Mouse (Mus musculus): Measurements from ENCODE around the gene Mlip.
"Not testable (repeated sequence)": the region's sequence is repeated elsewhere in the genome, so short reads cannot be mapped to it uniquely, and the experiment has no call there.

Mlip gene

DNA sequence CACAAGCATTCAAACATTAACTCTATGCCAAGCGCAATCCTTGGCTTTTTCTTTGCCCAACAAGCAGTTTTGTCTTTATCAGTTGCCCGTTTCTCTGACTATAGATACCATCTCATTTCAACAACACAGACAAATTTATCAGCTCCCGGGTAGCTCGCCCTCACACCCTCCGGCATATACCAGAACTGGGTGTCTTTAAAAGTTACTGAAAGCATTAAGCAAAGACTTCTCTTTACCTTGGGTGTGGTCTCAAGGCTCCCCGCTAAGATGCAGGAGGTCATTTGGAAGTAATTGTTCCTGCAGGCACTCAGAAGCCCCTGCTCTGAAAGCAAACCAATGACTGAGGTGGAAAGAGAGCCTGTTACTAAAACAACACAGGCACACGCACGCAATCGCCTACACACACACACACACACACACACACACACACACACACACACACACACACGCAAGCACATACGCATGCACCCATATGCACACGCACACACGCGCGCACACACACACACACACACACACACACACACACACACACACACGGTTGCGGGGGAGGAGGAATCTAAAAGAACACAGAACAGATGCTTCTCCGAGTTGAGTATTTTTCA is 101.2 kb downstream of the Mlip start:
- DNase-seq (ENCODE audit: low spot score in 2 of 2), result no peak

DNA sequence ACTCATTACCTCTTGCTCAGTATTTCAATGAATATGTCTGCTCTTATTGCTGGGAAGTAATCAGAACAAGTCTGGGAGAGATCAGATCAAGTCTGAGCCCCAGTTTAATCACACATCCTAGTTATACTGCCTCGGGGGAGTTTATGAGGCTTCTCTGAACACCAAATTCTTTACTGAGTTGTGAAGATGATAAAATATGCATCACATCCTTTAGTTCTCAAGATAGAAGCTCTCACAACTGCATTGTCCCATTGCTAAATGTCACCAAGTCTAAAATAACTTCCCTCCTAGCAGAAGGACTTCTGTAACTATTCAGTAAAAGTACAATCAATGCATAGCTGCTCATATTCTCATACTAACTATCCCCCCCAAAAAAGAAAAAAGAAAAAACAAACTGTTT is 154.5 kb downstream of the Mlip start:
- DNase-seq (ENCODE audit: low spot score in 2 of 2), result no peak

DNA sequence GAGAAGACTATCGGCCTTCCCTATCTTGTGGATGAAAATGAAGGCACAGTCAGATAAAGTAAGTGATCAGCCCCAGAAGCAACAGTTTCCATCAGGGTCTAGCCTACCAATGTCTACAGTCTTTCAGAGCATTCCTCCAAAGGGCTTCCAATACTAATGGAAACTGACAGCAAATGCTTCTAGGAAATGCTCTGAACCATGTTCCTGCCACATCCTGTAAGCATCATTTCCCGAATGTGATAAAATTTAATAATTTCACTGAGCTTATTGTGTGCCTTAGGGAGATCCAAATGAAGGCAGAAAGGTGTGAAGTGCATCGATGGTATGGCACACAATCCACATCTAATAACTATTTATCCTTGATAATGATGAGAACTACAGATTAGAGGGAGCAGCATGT is 173.3 kb downstream of the Mlip start:
- DNase-seq (ENCODE audit: low spot score in 2 of 2), result no peak

DNA sequence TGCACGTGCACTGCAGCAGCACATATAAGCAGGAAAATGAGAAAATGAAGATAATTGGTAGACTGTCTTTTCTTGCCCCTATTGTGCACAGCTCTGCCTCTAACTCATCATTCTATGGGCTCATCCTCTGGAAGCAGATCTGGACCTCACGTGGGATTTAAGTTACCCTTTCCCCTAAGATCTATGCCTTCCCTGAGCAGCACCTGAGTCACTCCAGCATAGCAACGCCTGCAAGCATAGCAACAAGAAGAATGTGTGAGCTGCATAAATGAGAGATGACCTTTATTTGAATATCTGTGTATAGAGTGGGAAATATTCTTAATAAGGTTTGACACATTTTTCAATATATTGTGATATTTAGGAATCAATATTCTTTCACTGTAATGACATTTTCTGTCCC is 176.9 kb downstream of the Mlip start:
- DNase-seq (ENCODE audit: low spot score in 2 of 2), result no peak

DNA sequence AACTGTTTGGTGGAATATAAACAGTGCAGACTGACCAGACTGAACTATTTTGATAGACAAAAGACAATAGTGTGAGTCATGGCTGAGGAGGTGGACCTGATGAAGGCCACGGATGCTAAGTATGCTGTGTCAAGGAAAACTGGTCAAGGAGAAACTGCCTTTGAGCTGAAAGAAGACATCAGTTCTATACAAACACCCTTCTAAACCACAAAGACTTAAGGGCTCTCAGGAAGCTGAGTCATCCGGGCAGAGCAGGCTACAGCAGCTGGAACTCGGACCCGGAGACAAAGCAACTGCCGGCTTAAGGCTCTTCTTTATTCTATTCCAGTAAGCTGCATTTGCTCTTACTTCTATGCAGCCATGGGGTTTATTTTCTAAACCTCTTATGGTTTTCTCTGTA is 180.7 kb downstream of the Mlip start:
- no peak for DNase-seq (ENCODE audit: low spot score in 2 of 2)

DNA sequence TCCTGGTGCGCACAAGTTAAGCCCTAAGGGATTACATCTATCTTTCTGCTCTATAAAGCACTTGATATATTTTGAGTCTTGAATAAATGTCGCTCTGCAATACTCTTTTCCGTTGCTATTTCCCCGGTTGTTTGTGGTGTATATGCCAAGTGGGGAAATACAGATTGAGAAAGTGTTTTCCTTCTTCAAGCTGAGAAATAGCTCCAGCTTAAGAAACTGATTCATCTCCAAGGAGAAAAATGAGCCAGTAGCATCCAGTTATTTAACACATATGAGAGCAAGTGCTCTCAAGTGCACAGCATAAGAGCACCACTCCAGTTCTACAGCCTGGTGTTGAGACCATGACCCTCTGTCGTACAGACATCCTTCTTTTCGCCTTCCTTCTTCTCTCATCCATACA is 186.9 kb downstream of the Mlip start:
- DNase-seq (ENCODE audit: low spot score in 2 of 2), result no peak

DNA sequence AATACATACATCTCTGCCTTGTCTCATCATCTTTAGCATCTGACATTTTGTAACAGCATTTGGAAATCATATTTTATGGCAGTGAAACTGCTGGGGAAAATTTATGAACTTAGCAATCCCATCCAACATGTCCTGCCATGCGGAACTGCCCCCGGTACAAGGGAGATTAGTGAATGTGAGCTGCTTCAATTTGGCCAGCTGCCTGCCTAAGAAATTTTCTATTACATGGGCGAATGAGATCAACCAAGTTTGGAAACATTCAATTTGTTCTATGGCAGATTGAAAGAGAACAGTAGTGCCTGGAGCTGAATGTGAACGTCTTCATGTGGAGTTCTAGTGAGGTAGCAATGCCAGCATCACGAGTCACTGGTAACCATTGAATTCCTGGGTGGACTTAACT is 191.0 kb downstream of the Mlip start:
- DNase-seq (ENCODE audit: low spot score in 2 of 2), result no peak

DNA sequence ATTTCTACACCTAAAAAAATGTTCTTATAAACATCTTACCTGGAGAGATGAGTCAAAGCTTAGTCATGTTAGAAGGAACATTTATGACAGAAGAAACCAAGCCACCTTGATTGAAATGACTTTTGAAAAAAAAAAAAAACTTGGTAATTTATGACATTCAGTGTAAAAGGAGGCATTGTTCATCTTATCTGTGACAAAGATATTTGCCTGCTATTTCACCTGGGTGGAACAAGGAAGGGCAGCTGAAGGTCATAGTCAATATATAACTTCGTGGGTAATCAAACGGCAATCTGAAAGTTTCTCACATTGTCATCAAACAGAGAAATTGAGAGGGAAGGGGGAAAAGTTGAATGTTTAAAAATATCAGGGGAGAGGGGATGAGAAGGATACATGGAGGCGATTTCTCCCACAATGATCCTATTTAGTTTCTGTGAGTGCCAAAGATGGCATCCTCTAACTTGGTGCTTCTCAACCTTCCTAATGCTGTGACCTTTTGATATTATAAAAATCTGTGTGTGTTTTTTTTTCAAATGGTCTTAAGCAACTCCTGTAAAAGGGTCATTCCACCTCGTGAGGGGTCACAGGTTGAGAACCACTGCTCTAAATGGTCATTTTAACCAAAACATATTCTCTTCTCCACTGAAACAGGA is 192.4 kb downstream of the Mlip start:
- DNase-seq (ENCODE audit: low spot score in 2 of 2), result no peak

DNA sequence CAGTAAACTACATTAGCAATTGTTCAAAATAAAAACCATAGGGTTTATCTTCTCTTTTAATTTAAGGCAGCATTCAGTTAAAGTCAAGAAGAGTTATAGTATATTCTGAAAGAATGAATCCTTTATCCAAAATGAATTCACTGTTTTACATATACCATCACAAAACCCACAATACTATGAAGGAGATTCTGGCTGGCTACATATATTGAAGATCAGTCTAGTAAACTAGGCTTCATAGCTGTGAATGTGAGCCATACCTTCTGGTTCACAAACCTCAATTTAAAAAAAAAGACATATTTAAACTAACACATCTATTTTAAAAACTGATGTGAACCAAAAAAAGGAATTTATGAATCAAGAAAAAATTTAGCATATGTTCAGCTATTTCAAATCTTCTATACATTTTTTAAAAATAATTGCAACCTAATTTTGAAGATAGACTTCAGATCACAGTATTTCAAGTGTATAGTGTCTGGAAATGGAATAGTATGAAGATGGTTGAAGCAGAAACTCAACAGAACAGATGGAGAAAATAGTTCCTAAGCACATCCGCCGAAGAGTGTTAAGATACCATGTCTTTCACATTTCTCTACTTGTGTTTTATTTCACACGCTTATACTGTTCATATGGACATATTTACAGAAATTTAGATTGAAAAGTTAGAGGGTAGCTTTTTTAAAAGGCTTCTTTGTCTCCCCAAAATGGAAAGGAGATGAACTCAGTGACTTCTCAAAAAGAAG is 204.1 kb downstream of the Mlip start:
- no peak for DNase-seq (ENCODE audit: low spot score in 2 of 2)

DNA sequence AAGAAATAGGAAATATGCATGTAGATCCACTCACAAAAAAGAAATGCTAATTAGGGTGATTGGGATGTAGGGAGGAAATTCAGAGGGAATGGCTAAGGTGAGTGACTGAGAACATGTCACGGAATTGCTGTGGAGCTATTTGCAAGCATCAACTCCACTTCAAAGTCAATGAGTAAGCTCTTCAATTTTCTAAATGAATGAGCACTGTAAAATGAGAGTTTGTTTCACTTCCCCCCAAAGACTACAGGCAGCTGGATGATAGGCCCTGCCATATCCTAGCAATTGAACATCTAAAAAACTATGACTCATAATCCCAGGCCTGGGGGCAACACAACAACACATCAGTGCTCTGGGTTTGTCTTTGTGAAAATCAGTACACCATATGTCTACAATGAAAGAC is 233.0 kb downstream of the Mlip start:
- no peak for DNase-seq (ENCODE audit: low spot score in 2 of 2)

DNA sequence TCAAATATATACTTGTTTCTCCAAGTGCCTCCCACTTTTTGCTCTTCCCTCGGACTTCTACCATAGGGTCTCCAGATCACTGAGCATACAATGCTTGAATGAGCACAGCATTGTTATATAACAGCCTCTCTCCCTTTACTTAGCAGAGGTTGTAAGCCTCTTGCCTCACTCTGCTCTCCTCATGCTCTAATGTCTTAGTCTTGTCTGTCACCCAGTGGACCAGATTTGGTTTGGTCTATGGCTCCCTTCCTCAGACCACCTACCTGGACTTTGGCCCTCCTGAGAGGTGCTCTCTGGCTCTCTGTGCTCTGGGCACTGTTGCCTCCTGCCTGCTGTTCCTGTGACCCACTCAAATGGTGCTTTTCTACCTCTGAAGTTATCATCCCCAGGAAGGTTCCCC is 255.9 kb downstream of the Mlip start:
- DNase-seq (ENCODE audit: low spot score in 2 of 2), result no peak

DNA sequence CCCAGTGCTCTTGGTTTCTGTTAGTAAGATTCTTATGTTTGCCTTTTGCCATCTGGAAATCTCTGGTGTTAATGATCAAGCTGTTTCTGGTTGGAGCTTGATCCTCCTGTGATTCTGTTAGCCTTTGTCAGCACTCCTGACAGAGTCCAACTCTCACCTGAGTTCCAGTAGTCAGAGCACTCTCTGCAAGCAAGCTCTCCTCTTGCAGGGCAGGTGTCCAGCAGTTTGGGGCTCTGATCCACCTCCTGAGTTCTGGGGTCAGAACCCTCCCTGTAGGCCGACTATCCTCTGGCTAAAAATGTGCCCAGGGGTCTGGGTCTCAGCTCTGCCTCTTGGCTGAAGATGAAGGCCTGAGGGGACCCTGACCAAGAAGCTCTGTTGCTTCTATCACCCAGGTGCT is 269.5 kb downstream of the Mlip start:
- DNase-seq (ENCODE audit: low spot score in 2 of 2), result not testable (repeated sequence)

DNA sequence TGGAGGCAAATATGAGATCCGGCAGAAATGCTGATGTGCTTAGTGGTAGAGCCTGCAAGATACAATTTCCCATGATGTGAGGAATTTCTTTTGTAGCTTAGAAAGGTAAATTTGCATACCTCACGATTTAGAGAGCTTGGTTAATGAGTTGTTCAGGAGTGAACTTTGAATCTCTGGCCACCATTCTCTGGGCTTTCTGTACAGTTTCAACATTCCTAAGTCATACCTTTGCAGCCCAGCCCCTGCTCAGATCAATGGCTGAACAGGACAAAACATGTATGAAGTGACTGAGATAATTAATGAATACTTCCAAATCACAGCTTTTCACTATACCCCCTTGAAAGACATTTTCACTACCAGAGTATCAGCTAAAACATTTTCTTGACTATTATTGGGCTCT is 281.1 kb downstream of the Mlip start:
- DNase-seq (ENCODE audit: low spot score in 2 of 2), result no peak

DNA sequence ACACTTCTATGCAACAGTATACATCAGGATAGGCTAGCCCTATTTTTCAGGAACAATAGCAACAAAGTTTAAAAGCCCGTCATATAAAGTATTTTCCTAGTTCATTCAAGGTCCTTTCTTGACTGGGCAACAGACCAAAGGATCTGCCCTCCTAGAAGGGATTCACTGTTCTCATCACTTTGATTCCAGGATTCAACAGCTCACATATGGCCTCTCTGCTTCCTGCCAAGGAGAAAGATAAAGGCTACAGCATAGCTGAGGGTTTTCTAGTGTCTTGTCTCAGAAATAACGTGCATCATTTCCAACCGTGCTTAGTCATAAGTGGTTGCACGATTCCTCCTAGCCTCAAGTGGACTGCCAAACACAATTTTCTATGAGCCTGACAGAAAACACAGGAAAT is 296.2 kb downstream of the Mlip start:
- no peak for DNase-seq (ENCODE audit: low spot score in 2 of 2)

DNA sequence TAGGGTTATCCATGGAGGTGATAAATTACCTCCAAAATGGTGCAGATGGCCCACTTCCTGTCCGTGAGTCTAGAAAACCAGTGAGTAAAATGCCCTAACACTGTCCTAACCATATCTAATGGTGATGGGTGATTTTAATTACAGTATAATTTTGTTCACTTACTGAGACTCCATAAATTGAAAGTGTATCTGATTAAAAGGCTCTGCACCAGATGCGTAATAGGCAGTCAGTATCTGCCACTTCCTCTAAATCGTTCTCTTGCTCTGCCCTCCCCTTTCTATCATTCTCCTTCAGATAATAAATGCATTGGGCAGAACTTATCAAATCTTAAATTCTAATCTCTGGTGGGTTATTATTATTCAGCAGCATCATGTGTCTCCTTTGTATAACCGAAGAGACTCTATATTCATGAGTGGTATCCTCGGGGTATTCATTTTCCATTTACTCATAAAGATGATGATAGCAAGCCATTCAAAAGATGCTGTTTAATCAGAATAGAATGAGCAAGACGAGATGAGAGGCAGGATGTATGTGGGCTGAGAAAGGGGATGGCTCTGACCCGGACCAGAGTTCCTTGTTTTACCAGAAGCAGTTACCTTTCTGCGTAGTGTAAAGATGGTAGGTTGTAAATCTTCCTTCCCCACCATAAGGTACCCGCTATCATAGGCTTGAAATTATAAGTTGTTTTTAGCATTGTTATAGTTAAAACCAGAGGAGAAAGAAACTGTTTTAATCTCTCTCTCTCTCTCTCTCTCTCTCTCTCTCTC is 298.2 kb downstream of the Mlip start:
- DNase-seq (ENCODE audit: low spot score in 2 of 2), result no peak

All from spleen, postnatal 14 days (tissue).